Mouse (Mus musculus) bone marrow macrophage, adult 2 months (primary cell): ENCODE results near the gene Rsrc2.

Source experiments
- CTCF ChIP-seq: IDR thresholded peaks from 2 replicates; pipeline ENCODE4 v1.5.1; 2012; ENCODE audit warnings: low read depth, mild to moderate bottlenecking, low read length, moderate library complexity
- POLR2A ChIP-seq: IDR thresholded peaks from 2 replicates; pipeline ENCODE4 v1.6.1; 2012; ENCODE audit warnings: mild to moderate bottlenecking, low read depth, low read length, borderline replicate concordance

GRCm38 (mm10) chr5:123679106-123679505, 70.1 kb downstream of the Rsrc2 start:
- TF ChIP-seq POLR2A = no peak
- no peak for TF ChIP-seq CTCF
